Mouse (Mus musculus) T-cell, adult 66 days (primary cell): ENCODE data around the gene Nudt15. TPM values are rescaled to one million over a fixed set of nuclear protein-coding genes. Genes with fewer than 3 reads are reported as not detected.

ENCODE experiments used
- total RNA-seq, 2 experiments: library from RNA; stranded (reverse); gene quantifications; 3 replicates in 1 of 2; 4 replicates in 1 of 2; pipeline ENCODE4 v1.2.4; 2023

Gene Nudt15
- total RNA-seq = 10 to 100 TPM in 1 of 2 experiments, 1 to 10 TPM in 1; 9.2 to 13.8 TPM

DNA sequence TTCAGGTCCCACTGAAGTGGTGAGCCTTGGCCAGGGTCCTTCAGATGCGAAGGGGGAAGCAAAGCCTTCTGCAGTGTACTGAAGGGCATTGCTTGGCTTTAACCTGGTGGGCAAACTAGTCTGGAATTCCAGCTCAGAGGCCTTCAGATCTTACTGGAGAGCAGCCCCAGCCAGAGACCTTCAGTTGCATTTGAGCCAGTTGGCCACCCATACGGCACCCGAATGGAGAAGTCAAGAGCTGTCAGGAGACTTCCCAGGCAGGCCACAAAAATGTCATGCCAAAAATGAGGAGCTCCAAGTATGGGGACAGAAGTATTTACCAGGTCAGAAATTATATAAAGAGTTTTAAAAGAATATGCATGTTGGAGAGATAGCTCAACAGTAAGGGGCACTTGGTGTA lies at the start of gene Nudt15:
TSS of gene Nudt15 (minus strand) at position 192 of the 400 bp plus-strand sequence.

DNA sequence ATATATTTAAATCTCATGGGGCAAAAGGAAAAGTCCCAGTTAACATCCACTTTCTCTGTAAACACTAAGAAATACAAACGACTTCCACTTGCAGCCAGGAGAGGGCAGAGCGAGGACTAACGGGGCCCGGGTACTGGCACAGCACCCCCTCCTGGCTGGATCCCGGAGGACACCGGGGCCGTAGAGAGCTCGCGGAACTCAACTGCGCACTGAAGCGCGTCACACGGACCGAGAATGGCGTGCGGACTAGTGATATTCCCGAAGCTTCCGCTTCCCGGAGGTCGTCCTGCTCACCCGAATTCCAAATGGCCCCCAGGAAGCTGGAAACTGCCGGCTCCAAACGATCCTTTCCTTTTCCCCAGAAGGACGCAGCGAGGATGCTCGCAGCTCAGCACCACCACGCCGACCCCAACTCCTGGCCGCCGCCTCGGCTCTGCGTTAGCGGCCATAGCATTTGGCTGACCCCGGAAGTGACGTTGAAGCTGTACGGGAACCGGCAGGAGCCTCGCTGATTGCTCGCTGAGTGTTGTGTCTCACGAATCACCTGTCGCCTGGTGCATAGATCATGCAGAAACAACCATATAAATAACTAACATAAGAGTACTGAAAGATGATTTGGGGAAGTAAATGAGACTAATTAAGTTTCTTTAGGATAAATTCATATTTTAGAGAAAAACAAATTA lies 23.1 kb downstream of the Nudt15 start, which contains the start of gene Sucla2:
TSS of gene Sucla2 (plus strand) at position 554 of the 683 bp plus-strand sequence.

DNA sequence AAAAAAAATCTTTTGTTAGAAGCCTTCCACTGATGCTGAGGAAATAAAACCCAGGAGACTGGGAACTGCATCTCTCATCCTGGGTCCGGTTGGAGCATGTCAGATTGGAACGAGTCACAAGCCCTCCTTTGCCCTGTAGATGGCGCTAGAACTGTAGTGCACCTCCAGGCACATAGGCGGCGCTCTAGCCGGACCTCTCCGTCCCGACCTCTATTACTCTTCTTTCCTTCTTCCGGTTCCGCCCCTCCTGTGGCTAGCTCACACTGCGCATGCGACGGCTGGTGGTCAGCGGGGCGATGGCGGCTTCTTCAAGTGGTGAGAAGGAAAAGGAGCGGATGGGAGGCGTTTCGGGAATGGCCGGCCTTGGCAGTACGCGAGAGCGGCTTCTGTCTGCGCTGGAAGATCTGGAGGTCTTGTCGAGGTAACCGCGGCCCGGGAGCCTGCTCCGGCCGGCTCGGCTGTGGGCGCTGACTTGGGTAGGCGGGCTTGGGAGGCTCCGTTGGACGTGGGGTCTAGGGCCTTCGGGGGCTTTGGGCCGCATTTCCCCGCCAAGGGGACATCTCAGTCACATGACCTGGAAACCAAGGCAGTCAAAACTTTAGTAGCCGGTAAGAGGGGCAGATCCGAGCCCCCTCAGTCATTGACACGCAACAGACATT lies 38.1 kb downstream of the Nudt15 start, which contains the start of gene Med4:
TSS of gene Med4 (plus strand) at position 261 of the 659 bp plus-strand sequence.

Other genes with a start within 250 kb of the Nudt15 start
- gene Rb1, start 222.4 kb downstream of the Nudt15 start, total RNA-seq = 10 to 100 TPM; 49.8 to 58.5 TPM
- gene Itm2b, start 163.0 kb downstream of the Nudt15 start, total RNA-seq = 100 to 1,000 TPM; 488 to 516 TPM
- gene Med4, start 38.2 kb downstream of the Nudt15 start, total RNA-seq = 10 to 100 TPM; 61.0 to 62.5 TPM
- 10 to 100 TPM; 51.3 to 54.0 TPM for gene Sucla2, start 22.9 kb downstream of the Nudt15 start, total RNA-seq
- gene Gm21750, start 113.0 kb upstream of the Nudt15 start, total RNA-seq = not detected